Mouse (Mus musculus): ENCODE results near the gene Armc9.

The Armc9 gene

DNA sequence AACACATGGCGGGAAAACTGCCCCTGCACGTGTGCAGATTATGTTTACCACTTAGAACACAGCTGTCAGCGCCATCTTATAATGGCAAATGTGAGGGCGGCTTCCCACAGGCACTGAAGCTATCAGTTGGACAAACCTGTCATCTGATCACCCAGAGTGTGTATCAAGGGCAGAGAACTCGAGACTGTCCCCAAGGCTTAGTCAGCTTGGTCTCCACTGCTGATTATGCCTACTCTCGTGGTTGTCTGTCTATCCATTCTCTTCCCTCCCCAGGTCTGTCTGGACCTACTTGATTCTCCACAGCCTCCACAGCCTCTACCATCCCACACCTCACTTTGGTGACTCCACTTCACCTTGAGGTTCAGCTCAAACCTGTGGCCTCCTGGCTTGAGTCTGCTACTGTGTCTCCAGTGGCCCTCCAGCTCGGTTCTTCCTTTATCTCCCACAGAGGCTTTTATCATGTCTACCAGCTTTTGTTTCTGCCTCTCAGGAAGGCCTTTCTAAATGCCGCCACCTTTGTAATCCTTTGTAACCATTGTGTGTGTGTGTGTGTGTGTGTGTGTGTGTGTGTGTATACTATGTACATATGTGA lies 166.3 kb downstream of the Armc9 start:
- no peak for DNase-seq
